Mouse (Mus musculus) heart, adult 18-20 months (tissue): ENCODE measurements at regions not wholly inside any gene's neighbourhood (a gene's known extent, or its start where the extent isn't known, plus 50 kb on each side); places are given as distances from the start of the nearest gene placed in this dataset.

Experiments used
- DNase-seq, 2 experiments: peaks; one replicate each; pipeline ENCODE4 v3.0.0; 2021 to 2022; ENCODE audit warnings: mixed read lengths in 1 of 2

GRCm38 (mm10) chr6:100096393-100097125, 190.7 kb downstream of the Rybp start:
- DNase-seq = no peak

GRCm38 (mm10) chr6:100094653-100095217, 192.6 kb downstream of the Rybp start:
- DNase-seq = no peak

- DNase-seq = no peak
Measured at GRCm38 (mm10) chr6:100092870-100093269, 194.4 kb downstream of the Rybp start.

GRCm38 (mm10) chr6:100091815-100092214, 195.5 kb downstream of the Rybp start:
- no peak for DNase-seq

GRCm38 (mm10) chr6:100088576-100088975, 198.7 kb downstream of the Rybp start:
- DNase-seq = no peak

GRCm38 (mm10) chr6:100086807-100087206, 200.5 kb downstream of the Rybp start:
- DNase-seq = no peak

GRCm38 (mm10) chr6:100085981-100086380, 201.3 kb downstream of the Rybp start:
- no peak for DNase-seq

GRCm38 (mm10) chr6:100083868-100084477, 203.3 kb downstream of the Rybp start:
- DNase-seq = no peak

GRCm38 (mm10) chr6:100083127-100083526, 204.2 kb downstream of the Rybp start:
- DNase-seq = no peak

GRCm38 (mm10) chr6:100074672-100075335, 212.5 kb downstream of the Rybp start:
- DNase-seq = peak; percentile 51 to 52

- no peak for DNase-seq
Measured at GRCm38 (mm10) chr6:100072261-100072968, 214.9 kb downstream of the Rybp start.

- DNase-seq = no peak
Measured at GRCm38 (mm10) chr6:100069151-100069550, 218.1 kb downstream of the Rybp start.

GRCm38 (mm10) chr6:100067273-100067672, 220.0 kb downstream of the Rybp start:
- DNase-seq = no peak

GRCm38 (mm10) chr6:100065586-100065985, 221.7 kb downstream of the Rybp start:
- no peak for DNase-seq

- no peak for DNase-seq
Measured at GRCm38 (mm10) chr6:100062961-100063360, 224.3 kb downstream of the Rybp start.

GRCm38 (mm10) chr6:100059803-100060202, 227.5 kb downstream of the Rybp start:
- DNase-seq = peak; percentile 88 to 93

- no peak for DNase-seq
Measured at GRCm38 (mm10) chr6:100055980-100056379, 231.3 kb downstream of the Rybp start.

- peak; percentile 43 to 54 for DNase-seq
Measured at GRCm38 (mm10) chr6:100052955-100053795, 234.1 kb downstream of the Rybp start.

GRCm38 (mm10) chr6:100052406-100052805, 234.9 kb downstream of the Rybp start:
- peak; percentile 25 to 54 for DNase-seq

- DNase-seq = no peak
Measured at GRCm38 (mm10) chr6:100049036-100049435, 238.2 kb downstream of the Rybp start.
